In the genomic region with DNA sequence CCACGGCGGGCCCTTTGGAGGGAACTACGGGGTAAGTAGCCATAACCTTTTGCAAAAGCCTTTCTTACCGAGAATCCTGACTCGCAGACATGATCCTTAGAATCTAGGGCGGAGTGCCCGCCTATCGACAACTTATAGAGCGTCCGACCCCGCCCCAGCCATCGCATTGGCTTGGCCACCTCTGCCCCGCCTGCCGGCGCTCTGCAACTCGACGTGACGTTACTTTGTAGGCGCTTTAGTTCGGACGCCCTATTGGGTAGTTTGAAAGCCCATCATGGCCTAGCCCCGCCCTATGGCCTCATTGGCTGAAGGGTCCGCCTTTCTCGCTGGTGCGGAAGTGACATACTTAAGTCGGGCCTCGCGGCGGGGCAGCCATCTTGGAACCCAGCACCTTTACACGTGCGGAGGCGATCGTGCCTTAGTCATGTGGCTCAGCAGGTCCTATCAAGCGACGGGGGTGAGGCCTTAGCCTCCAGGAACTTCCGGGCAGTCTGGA, we compare ENCODE assay signal across 1 mouse cellular context.
A peak's percentile ranks its signal among the peaks of the same experiment; 100 is the strongest.
TF ChIP-seq lines count a peak whose summit lies in the region.

A gene (minus strand): TSS at position 213 of the 496 bp plus-strand sequence.

TF ChIP-seq in MEL, 35 proteins besides CTCF, POLR2A, EP300 and RAD21 (continued from another document):
- 0 out of 2 replicates have a peak, but pooled peaks have one; percentile 25 for TF ChIP-seq NRF1 (IDR thresholded peaks at IDR 0.05; ENCODE audit: insufficient read depth, low read depth, low read length, poor library complexity, severe bottlenecking)
- TF ChIP-seq SMC3 (IDR thresholded peaks at IDR 0.05; ENCODE audit: low read depth, low read length), result no peak; the same call in 1 of the 2 replicates
- TF ChIP-seq SIN3A (IDR thresholded peaks at IDR 0.05; ENCODE audit: low read length), result peak; percentile 96
- no peak for TF ChIP-seq RCOR1 (IDR thresholded peaks at IDR 0.05; ENCODE audit: low read depth, low read length)
- 0 out of 2 replicates have a peak, but pooled peaks have one; percentile 33 for TF ChIP-seq MAZ (IDR thresholded peaks at IDR 0.05; ENCODE audit: low read depth, low read length)
- no peak for TF ChIP-seq MYB (IDR thresholded peaks at IDR 0.05; ENCODE audit: low read depth, low read length)
- TF ChIP-seq TCF12 (IDR thresholded peaks at IDR 0.05; ENCODE audit: low read depth, low read length), result 0 out of 2 replicates have a peak, but pooled peaks have one; percentile 7
- TF ChIP-seq JUND (IDR thresholded peaks at IDR 0.05; ENCODE audit: low read depth, low read length), result no peak
- peak; percentile 100 for TF ChIP-seq POLR2AphosphoS2 (IDR thresholded peaks at IDR 0.05; ENCODE audit: low read length)
- TF ChIP-seq GATA1 (IDR thresholded peaks at IDR 0.05; ENCODE audit: low read depth, low read length), result no peak
- TF ChIP-seq NELFE (IDR thresholded peaks at IDR 0.05; ENCODE audit: low read depth, low read length), result peak; percentile 100
